Mouse (Mus musculus): ENCODE data around the gene Ak8. TPM values are rescaled to one million over a fixed set of nuclear protein-coding genes. Genes with fewer than 3 reads are reported as not detected.

Ak8 gene
- polyA plus RNA-seq, 1 experiment from 2014 or later = 0.33 TPM

- Histone ChIP-seq H3K9me3 (ENCODE audit: control insufficient read depth, low read length) (no peaks in the 10 kb centered on the region), H3K9ac (ENCODE audit: low read length) (no peak overlapping the region), H3K4me2 (no peak overlapping the region), H3K27ac (ENCODE audit: low read depth, low read length) (no peak overlapping the region), H3K4me3 (ENCODE audit: low read depth, low read length) (no peak overlapping the region), H3K27me3 (ENCODE audit: control insufficient read depth, insufficient read depth, low read length) (no peaks in the 10 kb centered on the region), H3K4me1 (ENCODE audit: control insufficient read depth, insufficient read depth, low read length) (no peaks in the 10 kb centered on the region), H3K36me3 (ENCODE audit: control insufficient read depth, insufficient read depth, low read length) (peaks cover 13% of the 10 kb centered on the region; the same call in 1 of the 2 replicates)
- ATAC-seq (ENCODE audit: low FRiP score) = no peak
- 31% methylated on average over 4 of the region's 4 CpGs for WGBS
- peak; percentile 89 for DNase-seq (ENCODE audit: low spot score, missing footprints)
Observed at GRCm38 (mm10) chr2:28680710-28681109, 19.3 kb upstream of the Ak8 start.

DNA sequence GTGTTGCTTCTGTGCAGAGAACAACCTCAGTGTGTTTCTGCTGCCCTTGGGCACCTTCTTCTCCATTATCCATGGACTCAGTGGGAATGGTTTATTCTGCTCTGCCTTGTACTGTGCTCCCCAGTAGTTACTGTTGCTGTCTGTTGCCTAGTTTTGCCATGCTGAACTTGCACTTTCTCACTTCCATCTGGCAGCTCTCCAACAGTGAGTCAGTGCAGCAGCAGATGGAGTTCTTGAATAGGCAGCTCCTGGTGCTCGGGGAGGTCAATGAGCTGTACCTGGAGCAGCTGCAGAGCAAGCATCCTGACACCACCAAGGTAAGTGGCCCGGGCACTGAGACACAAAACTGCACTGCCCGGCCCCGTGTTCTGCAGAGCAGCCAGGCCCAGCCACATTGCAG, 18.2 kb upstream of the Ak8 start:
- H3K4me2 ChIP-seq = no peak overlapping the region
- 95% methylated on average over 4 of the region's 4 CpGs for WGBS
- H3K4me1 ChIP-seq (ENCODE audit: control insufficient read depth, insufficient read depth, low read length) = no peaks in the 10 kb centered on the region
- no peaks in the 10 kb centered on the region for H3K9me3 ChIP-seq (ENCODE audit: control insufficient read depth, low read length)
- no peak overlapping the region for H3K4me3 ChIP-seq (ENCODE audit: low read depth, low read length)
- H3K36me3 ChIP-seq (ENCODE audit: control insufficient read depth, insufficient read depth, low read length) = peaks cover 8% of the 10 kb centered on the region; the same call in 1 of the 2 replicates
- H3K27ac ChIP-seq (ENCODE audit: low read depth, low read length) = no peak overlapping the region
- H3K9ac ChIP-seq (ENCODE audit: low read length) = no peak overlapping the region
- DNase-seq (ENCODE audit: low spot score, missing footprints) = no peak
- ATAC-seq (ENCODE audit: low FRiP score) = no peak
- no peaks in the 10 kb centered on the region for H3K27me3 ChIP-seq (ENCODE audit: control insufficient read depth, insufficient read depth, low read length)

DNA sequence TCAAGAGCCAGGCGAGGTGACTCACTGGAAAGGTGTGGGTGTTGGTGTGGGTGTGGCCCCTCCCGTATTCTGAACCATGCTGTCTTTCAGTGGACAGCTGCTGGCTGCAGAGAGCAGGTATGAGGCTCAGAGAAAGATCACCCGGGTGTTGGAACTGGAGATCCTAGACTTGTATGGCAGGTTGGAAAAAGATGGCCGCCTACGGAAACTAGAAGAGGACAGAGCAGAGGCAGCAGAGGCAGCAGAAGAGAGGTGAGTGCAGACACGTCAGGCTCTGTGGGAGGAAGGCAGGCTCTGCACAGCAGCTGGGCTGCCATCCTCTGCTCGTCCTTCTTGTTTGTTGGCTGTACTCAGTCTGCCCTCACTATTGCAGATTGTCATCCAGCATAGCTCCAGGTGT, 14.1 kb upstream of the Ak8 start:
- no peaks in the 10 kb centered on the region for H3K4me1 ChIP-seq (ENCODE audit: control insufficient read depth, insufficient read depth, low read length)
- no peak overlapping the region for H3K27ac ChIP-seq (ENCODE audit: low read depth, low read length)
- no peak for ATAC-seq (ENCODE audit: low FRiP score)
- no peak overlapping the region for H3K9ac ChIP-seq (ENCODE audit: low read length)
- DNase-seq (ENCODE audit: low spot score, missing footprints) = no peak
- H3K36me3 ChIP-seq (ENCODE audit: control insufficient read depth, insufficient read depth, low read length) = peaks cover 7% of the 10 kb centered on the region; the same call in 1 of the 2 replicates
- H3K4me2 ChIP-seq = no peak overlapping the region
- H3K27me3 ChIP-seq (ENCODE audit: control insufficient read depth, insufficient read depth, low read length) = no peaks in the 10 kb centered on the region
- 87% methylated on average over 7 of the region's 7 CpGs for WGBS
- no peak overlapping the region for H3K4me3 ChIP-seq (ENCODE audit: low read depth, low read length)
- H3K9me3 ChIP-seq (ENCODE audit: control insufficient read depth, low read length) = no peaks in the 10 kb centered on the region

- Histone ChIP-seq H3K36me3 (ENCODE audit: control insufficient read depth, insufficient read depth, low read length) (peaks cover 2% of the 10 kb centered on the region; the same call in 1 of the 2 replicates), H3K4me1 (ENCODE audit: control insufficient read depth, insufficient read depth, low read length) (no peaks in the 10 kb centered on the region), H3K4me2 (no peak overlapping the region), H3K27ac (ENCODE audit: low read depth, low read length) (no peak overlapping the region), H3K9me3 (ENCODE audit: control insufficient read depth, low read length) (no peaks in the 10 kb centered on the region), H3K9ac (ENCODE audit: low read length) (no peak overlapping the region), H3K4me3 (ENCODE audit: low read depth, low read length) (no peak overlapping the region), H3K27me3 (ENCODE audit: control insufficient read depth, insufficient read depth, low read length) (no peaks in the 10 kb centered on the region)
- DNase-seq (ENCODE audit: low spot score, missing footprints) (peak; percentile 90), ATAC-seq (ENCODE audit: low FRiP score) (no peak)
- WGBS = 45% methylated on average over 3 of the region's 3 CpGs
Observed at GRCm38 (mm10) chr2:28688431-28688830, 11.5 kb upstream of the Ak8 start.

DNA sequence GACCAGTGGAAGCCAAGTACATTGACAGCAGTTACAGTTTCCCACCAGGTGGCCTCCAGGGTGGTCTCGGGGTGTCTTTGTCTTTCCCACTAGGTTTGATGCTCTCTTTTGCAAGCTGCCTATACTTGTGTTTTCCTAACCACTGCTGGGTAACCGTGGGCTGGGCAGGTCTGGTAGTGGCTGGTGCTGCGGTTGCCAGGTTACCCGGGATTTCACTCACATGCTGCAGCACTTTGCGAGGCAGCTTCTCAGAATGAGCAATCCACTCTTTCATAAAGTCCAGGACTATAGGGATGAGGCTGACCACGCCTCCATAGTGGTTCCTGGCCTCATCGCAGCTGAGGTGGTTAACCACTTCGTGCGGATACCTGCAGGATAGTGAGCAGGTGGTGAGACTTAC, 7.3 kb upstream of the Ak8 start:
- DNase-seq (ENCODE audit: low spot score, missing footprints) (no peak), ATAC-seq (ENCODE audit: low FRiP score) (no peak)
- 0 out of 2 replicates have a peak, but pooled peaks cover under 1% of the 10 kb centered on the region for H3K36me3 ChIP-seq (ENCODE audit: control insufficient read depth, insufficient read depth, low read length)
- H3K27me3 ChIP-seq (ENCODE audit: control insufficient read depth, insufficient read depth, low read length) = no peaks in the 10 kb centered on the region
- WGBS = 73% methylated on average over 9 of the region's 9 CpGs
- H3K4me1 ChIP-seq (ENCODE audit: control insufficient read depth, insufficient read depth, low read length) = no peaks in the 10 kb centered on the region
- H3K9ac ChIP-seq (ENCODE audit: low read length) = no peak overlapping the region
- no peaks in the 10 kb centered on the region for H3K9me3 ChIP-seq (ENCODE audit: control insufficient read depth, low read length)
- no peak overlapping the region for H3K27ac ChIP-seq (ENCODE audit: low read depth, low read length)
- no peak overlapping the region for H3K4me3 ChIP-seq (ENCODE audit: low read depth, low read length)
- no peak overlapping the region for H3K4me2 ChIP-seq

DNA sequence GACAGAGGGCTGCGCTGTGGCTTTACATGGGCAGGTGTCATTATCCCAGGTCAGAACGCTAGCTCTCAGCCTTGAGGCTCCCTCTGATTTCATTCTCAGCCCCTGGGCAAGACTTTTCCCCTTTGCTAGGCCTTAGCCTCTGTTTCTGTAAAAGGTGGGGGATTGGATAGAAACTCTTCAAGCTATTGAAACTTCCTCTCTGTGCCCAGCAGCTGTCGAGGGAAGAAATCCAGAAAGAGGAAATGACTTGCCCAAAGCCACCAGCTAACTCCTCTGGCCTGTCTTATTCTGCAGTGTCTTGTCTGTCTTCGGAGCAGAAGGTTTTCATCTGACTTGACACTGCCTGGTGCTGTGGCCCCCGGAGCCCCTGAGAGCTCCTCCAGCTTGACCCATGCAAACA, 1.4 kb upstream of the Ak8 start:
- H3K36me3 ChIP-seq (ENCODE audit: control insufficient read depth, insufficient read depth, low read length) = no peaks in the 10 kb centered on the region
- no peak overlapping the region for H3K4me3 ChIP-seq (ENCODE audit: low read depth, low read length)
- no peak overlapping the region for H3K4me2 ChIP-seq
- no peaks in the 10 kb centered on the region for H3K27me3 ChIP-seq (ENCODE audit: control insufficient read depth, insufficient read depth, low read length)
- H3K27ac ChIP-seq (ENCODE audit: low read depth, low read length) = no peak overlapping the region
- no peaks in the 10 kb centered on the region for H3K9me3 ChIP-seq (ENCODE audit: control insufficient read depth, low read length)
- ATAC-seq (ENCODE audit: low FRiP score) (no peak), DNase-seq (ENCODE audit: low spot score, missing footprints) (no peak)
- H3K9ac ChIP-seq (ENCODE audit: low read length) = no peak overlapping the region
- peaks cover 10% of the 10 kb centered on the region for H3K4me1 ChIP-seq (ENCODE audit: control insufficient read depth, insufficient read depth, low read length)
- WGBS = 81% methylated on average over 5 of the region's 5 CpGs

GRCm38 (mm10) chr2:28701646-28702262, 1.8 kb downstream of the Ak8 start:
- no peaks in the 10 kb centered on the region for H3K36me3 ChIP-seq (ENCODE audit: control insufficient read depth, insufficient read depth, low read length)
- WGBS = 73% methylated on average over 8 of the region's 8 CpGs
- no peaks in the 10 kb centered on the region for H3K27me3 ChIP-seq (ENCODE audit: control insufficient read depth, insufficient read depth, low read length)
- no peak for DNase-seq (ENCODE audit: low spot score, missing footprints)
- H3K27ac ChIP-seq (ENCODE audit: low read depth, low read length) = no peak overlapping the region
- H3K4me2 ChIP-seq = no peak overlapping the region
- no peak overlapping the region for H3K9ac ChIP-seq (ENCODE audit: low read length)
- H3K4me3 ChIP-seq (ENCODE audit: low read depth, low read length) = no peak overlapping the region
- no peaks in the 10 kb centered on the region for H3K9me3 ChIP-seq (ENCODE audit: control insufficient read depth, low read length)
- peaks cover 10% of the 10 kb centered on the region for H3K4me1 ChIP-seq (ENCODE audit: control insufficient read depth, insufficient read depth, low read length)
- no peak for ATAC-seq (ENCODE audit: low FRiP score)

DNA sequence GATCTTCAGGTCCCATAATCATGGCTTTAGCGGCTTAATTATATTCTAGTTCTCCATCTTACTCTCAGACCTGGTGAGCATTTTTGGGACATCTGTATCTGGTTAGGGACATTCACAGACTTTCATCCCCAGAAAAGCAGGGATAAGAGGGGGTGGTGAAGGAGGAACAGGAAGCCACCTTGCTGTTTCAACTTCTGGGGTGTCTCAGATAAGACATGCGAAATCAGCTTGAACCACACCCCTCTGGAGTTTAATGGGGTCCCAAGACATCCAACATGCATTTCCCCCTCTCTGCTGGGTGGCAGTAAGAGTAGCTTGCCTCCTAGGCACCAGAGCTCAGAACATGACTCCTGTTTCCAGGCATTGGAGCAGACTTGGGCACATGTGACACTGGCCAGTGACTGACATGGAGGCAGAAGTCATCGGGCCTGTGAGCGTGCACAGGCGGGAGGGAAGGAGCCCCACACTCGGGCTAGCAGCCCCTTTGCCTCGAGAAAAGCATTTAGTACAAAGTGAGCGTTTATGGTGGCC, 6.2 kb downstream of the Ak8 start:
- DNase-seq (ENCODE audit: low spot score, missing footprints) = no peak
- no peaks in the 10 kb centered on the region for H3K36me3 ChIP-seq (ENCODE audit: control insufficient read depth, insufficient read depth, low read length)

DNA sequence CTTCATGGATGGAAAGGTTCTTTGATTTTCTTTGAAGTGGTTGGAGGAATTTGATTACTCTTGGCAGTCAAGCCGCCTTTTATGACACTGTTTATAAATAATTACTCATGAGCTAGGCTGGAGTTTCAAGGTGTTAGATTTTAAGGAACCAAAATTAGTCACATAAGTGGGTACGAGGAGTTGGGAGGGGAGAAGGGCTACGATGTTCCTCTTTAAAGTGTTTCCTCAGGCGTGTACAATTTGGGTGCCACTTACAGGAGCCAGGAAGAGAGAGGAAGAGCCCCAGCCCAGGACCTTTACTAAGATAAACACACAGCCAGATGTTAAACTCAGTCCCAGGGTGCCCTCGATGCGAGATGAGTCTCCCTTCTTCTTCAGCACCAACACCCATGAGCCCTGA, 6.8 kb downstream of the Ak8 start:
- H3K36me3 ChIP-seq (ENCODE audit: control insufficient read depth, insufficient read depth, low read length) = no peaks in the 10 kb centered on the region
- WGBS = 80% methylated on average over 6 of the region's 6 CpGs
- no peak overlapping the region for H3K4me3 ChIP-seq (ENCODE audit: low read depth, low read length)
- H3K9ac ChIP-seq (ENCODE audit: low read length) = no peak overlapping the region
- H3K27ac ChIP-seq (ENCODE audit: low read depth, low read length) = no peak overlapping the region
- DNase-seq (ENCODE audit: low spot score, missing footprints) (no peak), ATAC-seq (ENCODE audit: low FRiP score) (no peak)
- H3K4me1 ChIP-seq (ENCODE audit: control insufficient read depth, insufficient read depth, low read length) = no peaks in the 10 kb centered on the region
- no peak overlapping the region for H3K4me2 ChIP-seq
- no peaks in the 10 kb centered on the region for H3K27me3 ChIP-seq (ENCODE audit: control insufficient read depth, insufficient read depth, low read length)
- H3K9me3 ChIP-seq (ENCODE audit: control insufficient read depth, low read length) = no peaks in the 10 kb centered on the region

More for the DNA sequence above, 6.2 kb downstream of the Ak8 start:
- 75% methylated on average over 8 of the region's 8 CpGs for WGBS
- H3K4me3 ChIP-seq (ENCODE audit: low read depth, low read length) = no peak overlapping the region
- H3K9ac ChIP-seq (ENCODE audit: low read length) = no peak overlapping the region
- H3K27me3 ChIP-seq (ENCODE audit: control insufficient read depth, insufficient read depth, low read length) = no peaks in the 10 kb centered on the region
- no peak overlapping the region for H3K4me2 ChIP-seq
- no peak for ATAC-seq (ENCODE audit: low FRiP score)
- no peaks in the 10 kb centered on the region for H3K9me3 ChIP-seq (ENCODE audit: control insufficient read depth, low read length)
- no peak overlapping the region for H3K27ac ChIP-seq (ENCODE audit: low read depth, low read length)
- H3K4me1 ChIP-seq (ENCODE audit: control insufficient read depth, insufficient read depth, low read length) = no peaks in the 10 kb centered on the region

All from midbrain, embryonic 11.5 days (tissue).